Mouse (Mus musculus) kidney, postnatal 14 days (tissue): ENCODE measurements around the gene Hmga1.

Source experiments
- DNase-seq: peaks from one replicate; pipeline ENCODE4 v3.0.0; 2022; ENCODE audit warnings: mixed read lengths

Hmga1 gene

GRCm38 (mm10) chr17:27561809-27562526 lies 5.7 kb downstream of the Hmga1 start:
- DNase-seq = no peak

- DNase-seq = no peak
These were observed 7.5 kb downstream of the Hmga1 start for GRCm38 (mm10) chr17:27563771-27564244.

GRCm38 (mm10) chr17:27564391-27565162 lies 8.3 kb downstream of the Hmga1 start:
- no peak for DNase-seq

- DNase-seq = peak; percentile 97
These were observed 9.1 kb downstream of the Hmga1 start, which contains the start of gene AI413582 for GRCm38 (mm10) chr17:27565163-27565941. AI413582 (minus strand) TSS chr17:27565756.

- DNase-seq = no peak
These were observed 9.6 kb downstream of the Hmga1 start for GRCm38 (mm10) chr17:27565942-27566267.

GRCm38 (mm10) chr17:27568228-27568627 lies 11.9 kb downstream of the Hmga1 start:
- DNase-seq = no peak

- no peak for DNase-seq
These were observed 15.0 kb downstream of the Hmga1 start for GRCm38 (mm10) chr17:27571315-27571714.

- no peak for DNase-seq
These were observed 17.5 kb downstream of the Hmga1 start for GRCm38 (mm10) chr17:27573772-27574320.

- peak; percentile 75 for DNase-seq
These were observed 18.3 kb downstream of the Hmga1 start for GRCm38 (mm10) chr17:27574470-27575115.

GRCm38 (mm10) chr17:27575116-27575776 lies 18.9 kb downstream of the Hmga1 start:
- no peak for DNase-seq

GRCm38 (mm10) chr17:27576056-27576455 lies 19.8 kb downstream of the Hmga1 start:
- DNase-seq = no peak

GRCm38 (mm10) chr17:27577468-27577867 lies 21.2 kb downstream of the Hmga1 start:
- DNase-seq = peak; percentile 52

- DNase-seq = no peak
These were observed 22.2 kb downstream of the Hmga1 start for GRCm38 (mm10) chr17:27578487-27578886.

GRCm38 (mm10) chr17:27579816-27580215 lies 23.5 kb downstream of the Hmga1 start:
- DNase-seq = no peak

GRCm38 (mm10) chr17:27580392-27581068 lies 24.2 kb downstream of the Hmga1 start:
- DNase-seq = no peak

- no peak for DNase-seq
These were observed 27.0 kb downstream of the Hmga1 start for GRCm38 (mm10) chr17:27583185-27583894.

- no peak for DNase-seq
These were observed 30.4 kb downstream of the Hmga1 start for GRCm38 (mm10) chr17:27586661-27587060.

- peak; percentile 59 for DNase-seq
These were observed 31.0 kb downstream of the Hmga1 start for GRCm38 (mm10) chr17:27587252-27587651.

GRCm38 (mm10) chr17:27588231-27588630 lies 31.9 kb downstream of the Hmga1 start:
- DNase-seq = no peak

GRCm38 (mm10) chr17:27591826-27592564 lies 35.7 kb downstream of the Hmga1 start:
- no peak for DNase-seq
